Mouse (Mus musculus): Measurements from ENCODE around the gene Nedd9. TPM values are rescaled to one million over a fixed set of nuclear protein-coding genes. Genes with fewer than 3 reads are reported as not detected.

The Nedd9 gene
- polyA plus RNA-seq, 1 experiment from 2014 or later = 19.2 TPM

DNA sequence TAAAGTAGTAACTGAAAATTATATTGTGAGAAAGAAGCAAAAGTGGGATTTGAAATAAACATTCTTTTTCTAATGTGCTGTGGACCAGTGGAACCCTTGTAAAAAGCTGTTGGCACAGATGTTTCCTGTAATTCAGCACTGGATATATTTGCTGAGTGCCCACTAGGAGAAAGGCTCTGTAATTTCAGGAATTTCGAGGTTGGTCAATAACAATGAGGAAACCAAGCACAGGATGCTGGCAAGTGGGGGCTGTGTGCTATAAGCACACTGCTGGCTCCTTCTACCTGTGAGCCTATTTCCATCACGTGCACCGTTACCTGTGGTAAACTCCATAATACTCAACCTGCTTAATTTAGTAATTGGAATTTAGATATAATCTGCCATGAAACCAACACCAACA, 133.5 kb downstream of the Nedd9 start:
- Histone ChIP-seq H3K4me3 (no peak overlapping the region), H3K4me2 (no peak overlapping the region), H3K27me3 (no peaks in the 10 kb centered on the region), H3K4me1 (replicated peaks) (peaks cover 50% of the 10 kb centered on the region), H3K9ac (no peak overlapping the region), H3K27ac (no peak overlapping the region), H3K36me3 (no peaks in the 10 kb centered on the region), H3K9me3 (replicated peaks) (no peaks in the 10 kb centered on the region)
- ATAC-seq (replicated peaks; ENCODE audit: insufficient number of reproducible peaks, insufficient read depth, low FRiP score, low read depth) = no peak
- 62% methylated on average over 3 of the region's 3 CpGs for WGBS

DNA sequence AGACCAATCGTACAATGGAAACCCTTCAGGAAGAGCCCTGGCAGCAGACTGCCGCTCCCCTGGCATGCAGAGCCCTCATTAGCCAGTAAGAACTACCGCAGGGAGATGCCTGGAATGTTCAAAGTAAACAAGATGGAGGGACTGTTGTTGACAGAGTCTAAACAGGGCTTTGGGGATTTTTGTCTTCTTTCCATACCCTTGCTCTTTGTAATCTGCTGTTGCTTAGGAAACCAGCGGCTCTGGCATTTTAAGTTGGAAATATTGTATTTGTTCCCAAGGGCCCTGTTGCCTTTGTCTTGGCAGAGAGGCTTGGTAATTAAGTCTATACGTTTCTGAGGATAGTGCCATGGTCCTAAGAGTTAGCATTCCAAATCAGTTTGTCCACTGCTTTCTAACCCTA, 134.8 kb downstream of the Nedd9 start:
- no peak overlapping the region for H3K4me2 ChIP-seq
- 0 out of 2 replicates have a peak overlapping the region, but pooled peaks have one; percentile 17 for H3K27ac ChIP-seq
- H3K36me3 ChIP-seq = no peaks in the 10 kb centered on the region
- 49% methylated on average over 5 of the region's 5 CpGs for WGBS
- H3K9me3 ChIP-seq (replicated peaks) = no peaks in the 10 kb centered on the region
- H3K9ac ChIP-seq = no peak overlapping the region
- H3K27me3 ChIP-seq = no peaks in the 10 kb centered on the region
- ATAC-seq (replicated peaks; ENCODE audit: insufficient number of reproducible peaks, insufficient read depth, low FRiP score, low read depth) = no peak
- H3K4me3 ChIP-seq = no peak overlapping the region
- H3K4me1 ChIP-seq (replicated peaks) = peaks cover 54% of the 10 kb centered on the region

DNA sequence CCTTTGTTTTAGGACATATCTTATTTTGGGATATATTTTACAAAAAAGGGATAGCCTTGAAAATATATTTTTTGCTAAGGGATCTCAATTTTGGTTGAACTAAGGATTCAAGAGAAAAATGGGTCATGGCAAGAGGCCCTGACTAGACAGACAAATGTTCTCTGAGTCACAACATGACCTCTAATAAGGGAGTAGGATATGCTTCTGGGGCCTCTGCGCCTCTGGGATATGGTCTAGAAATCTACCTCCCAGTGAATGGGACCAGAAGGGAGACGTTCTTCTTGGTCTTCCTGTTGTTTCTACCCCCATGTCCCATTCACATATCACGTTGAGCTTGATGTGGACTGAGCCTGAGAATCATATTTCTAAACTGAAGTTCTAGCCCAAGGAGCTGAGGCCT, 136.6 kb downstream of the Nedd9 start:
- WGBS = 83% methylated on average over 3 of the region's 3 CpGs
- Histone ChIP-seq H3K27me3 (no peaks in the 10 kb centered on the region), H3K4me1 (replicated peaks) (peaks cover 53% of the 10 kb centered on the region)

DNA sequence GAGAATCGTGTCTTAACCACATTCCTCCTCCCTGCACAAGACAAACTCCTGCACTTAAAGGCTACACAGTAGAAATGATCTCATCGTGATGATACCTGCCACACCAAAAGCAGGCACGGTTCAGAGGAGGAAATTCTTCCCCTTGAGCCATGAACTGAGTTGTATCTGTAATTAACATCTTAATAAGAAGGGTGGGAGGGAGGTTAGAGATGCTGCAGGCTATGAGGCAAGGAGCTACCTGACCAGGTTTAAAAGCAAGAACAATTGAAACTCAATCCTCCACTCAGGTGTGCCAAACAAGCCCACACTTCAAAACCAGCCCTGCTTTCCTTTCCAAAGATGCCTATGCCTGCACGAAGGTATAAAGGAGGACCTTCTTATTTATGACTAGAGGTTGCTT, 137.4 kb downstream of the Nedd9 start:
- Histone ChIP-seq H3K27me3 (no peaks in the 10 kb centered on the region), H3K9me3 (replicated peaks) (no peaks in the 10 kb centered on the region), H3K9ac (no peak overlapping the region), H3K4me3 (no peak overlapping the region), H3K4me2 (no peak overlapping the region), H3K4me1 (replicated peaks) (peaks cover 56% of the 10 kb centered on the region), H3K27ac (no peak overlapping the region), H3K36me3 (no peaks in the 10 kb centered on the region)
- WGBS = 58% methylated on average over 4 of the region's 4 CpGs
- no peak for ATAC-seq (replicated peaks; ENCODE audit: insufficient number of reproducible peaks, insufficient read depth, low FRiP score, low read depth)

More for the DNA sequence above, 136.6 kb downstream of the Nedd9 start:
- no peaks in the 10 kb centered on the region for H3K36me3 ChIP-seq
- no peak overlapping the region for H3K27ac ChIP-seq
- H3K9me3 ChIP-seq (replicated peaks) = no peaks in the 10 kb centered on the region
- H3K9ac ChIP-seq = no peak overlapping the region
- H3K4me2 ChIP-seq = no peak overlapping the region
- no peak for ATAC-seq (replicated peaks; ENCODE audit: insufficient number of reproducible peaks, insufficient read depth, low FRiP score, low read depth)
- no peak overlapping the region for H3K4me3 ChIP-seq

DNA sequence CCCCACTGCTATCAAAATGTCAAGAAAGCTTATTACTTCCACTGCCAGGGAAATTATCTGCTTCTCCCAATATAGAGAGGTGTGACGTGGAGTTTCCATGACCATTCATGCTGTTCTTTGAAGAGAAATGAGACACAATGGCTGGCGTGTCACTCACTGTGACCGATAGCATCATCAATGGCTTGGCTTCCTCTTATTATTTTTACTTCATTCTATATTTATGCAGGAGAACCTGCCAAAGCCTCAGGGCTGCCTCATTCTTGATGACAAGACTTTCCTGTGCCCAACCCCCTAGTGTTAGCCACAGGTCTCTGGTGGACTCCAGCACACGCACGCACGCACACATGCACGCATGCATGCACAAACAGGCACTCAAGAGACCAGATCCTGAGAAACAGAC, 141.4 kb downstream of the Nedd9 start:
- H3K4me1 ChIP-seq (replicated peaks) = peaks cover 78% of the 10 kb centered on the region
- H3K27ac ChIP-seq = peak overlapping the region; percentile 84
- ATAC-seq (replicated peaks; ENCODE audit: insufficient number of reproducible peaks, insufficient read depth, low FRiP score, low read depth) = peak; percentile 73
- no peaks in the 10 kb centered on the region for H3K9me3 ChIP-seq (replicated peaks)
- 38% methylated on average over 7 of the region's 7 CpGs for WGBS
- H3K9ac ChIP-seq = no peak overlapping the region
- peak overlapping the region; percentile 34 for H3K4me2 ChIP-seq
- no peak overlapping the region for H3K4me3 ChIP-seq
- no peaks in the 10 kb centered on the region for H3K36me3 ChIP-seq
- H3K27me3 ChIP-seq = no peaks in the 10 kb centered on the region

DNA sequence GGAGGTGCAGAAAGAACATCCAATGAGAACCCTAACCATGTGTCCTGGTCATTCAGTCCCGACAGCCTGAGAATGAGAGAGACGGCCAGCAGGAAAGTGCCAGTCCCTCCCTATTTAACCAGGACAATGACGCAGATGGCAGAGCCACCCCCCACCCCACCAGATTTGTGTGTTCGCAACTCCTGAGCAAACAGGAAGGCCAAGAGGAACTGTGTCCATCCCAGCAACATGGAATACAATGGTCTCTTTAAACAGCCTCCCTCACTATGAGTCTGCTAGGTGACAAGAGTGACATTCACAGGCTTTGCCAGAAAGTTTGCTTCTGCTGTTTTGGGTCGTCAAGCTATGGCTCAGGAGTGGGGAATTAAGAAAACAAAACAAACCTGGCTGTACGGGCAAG, 141.9 kb downstream of the Nedd9 start:
- 40% methylated on average over 6 of the region's 6 CpGs for WGBS

DNA sequence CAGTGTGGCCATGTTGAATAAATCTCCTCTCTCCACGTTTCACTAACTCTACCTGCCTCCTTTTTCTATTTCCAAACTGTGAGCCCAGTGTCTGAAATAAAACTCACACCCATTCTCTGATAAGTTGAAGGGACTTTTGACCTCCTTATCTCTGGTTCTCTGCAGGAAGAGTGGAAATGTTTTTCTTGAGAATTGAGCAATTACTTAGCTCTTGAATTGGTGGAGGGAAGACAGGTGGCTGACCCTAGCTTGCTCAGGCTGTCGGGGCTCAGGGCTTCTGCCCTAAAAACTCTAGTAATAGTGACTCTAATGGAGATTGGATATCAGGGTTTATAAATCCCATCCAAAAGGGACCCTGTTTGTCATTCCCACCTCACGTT, 143.3 kb downstream of the Nedd9 start:
- ATAC-seq (replicated peaks; ENCODE audit: insufficient number of reproducible peaks, insufficient read depth, low FRiP score, low read depth) = no peak
- peaks cover 86% of the 10 kb centered on the region for H3K4me1 ChIP-seq (replicated peaks)
- H3K9me3 ChIP-seq (replicated peaks) = no peaks in the 10 kb centered on the region
- 59% methylated on average over 3 of the region's 3 CpGs for WGBS
- H3K4me3 ChIP-seq = no peak overlapping the region
- no peaks in the 10 kb centered on the region for H3K27me3 ChIP-seq
- H3K36me3 ChIP-seq = no peaks in the 10 kb centered on the region
- H3K4me2 ChIP-seq = no peak overlapping the region
- no peak overlapping the region for H3K9ac ChIP-seq
- no peak overlapping the region for H3K27ac ChIP-seq

More for the DNA sequence above, 141.9 kb downstream of the Nedd9 start:
- H3K27me3 ChIP-seq = no peaks in the 10 kb centered on the region
- H3K9ac ChIP-seq = no peak overlapping the region
- no peaks in the 10 kb centered on the region for H3K9me3 ChIP-seq (replicated peaks)
- peak overlapping the region; percentile 34 for H3K4me2 ChIP-seq
- ATAC-seq (replicated peaks; ENCODE audit: insufficient number of reproducible peaks, insufficient read depth, low FRiP score, low read depth) = peak; percentile 40
- H3K27ac ChIP-seq = peak overlapping the region; percentile 84
- no peak overlapping the region for H3K4me3 ChIP-seq
- H3K4me1 ChIP-seq (replicated peaks) = peaks cover 78% of the 10 kb centered on the region
- no peaks in the 10 kb centered on the region for H3K36me3 ChIP-seq

DNA sequence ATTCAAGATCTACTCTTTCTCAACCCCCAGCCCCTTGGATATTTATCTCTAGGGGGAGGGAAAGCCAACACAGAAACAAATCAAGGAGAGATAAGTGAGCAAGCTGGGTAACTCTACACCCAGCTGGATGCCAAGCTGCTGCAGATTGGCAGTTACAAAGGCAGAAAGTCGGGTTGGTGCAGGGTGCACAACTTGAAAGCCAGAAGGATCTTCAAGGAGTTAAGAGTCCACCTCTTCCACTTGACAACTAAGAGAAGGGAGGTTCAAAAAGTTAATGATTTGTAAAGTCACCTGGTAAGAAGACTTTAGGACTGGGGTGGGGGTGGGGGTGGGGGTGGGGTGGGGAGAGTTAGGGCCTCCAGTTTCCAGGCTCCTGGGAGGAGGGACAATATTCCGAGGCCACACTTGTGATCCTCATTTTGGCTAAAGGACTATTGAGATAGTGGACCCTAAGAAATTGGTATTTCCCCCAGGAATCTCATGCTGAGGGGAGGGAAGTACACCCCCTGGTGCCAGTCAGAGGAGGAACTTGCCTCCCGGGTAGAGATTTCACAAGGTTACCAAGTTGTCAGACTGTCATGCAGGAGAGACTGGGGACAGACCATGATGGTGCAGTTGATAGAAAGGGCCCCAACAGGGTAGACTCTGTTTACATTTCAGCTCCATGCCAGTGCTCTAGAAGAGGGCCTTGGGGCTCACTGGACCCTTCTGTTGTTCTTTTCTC, 143.8 kb downstream of the Nedd9 start:
- no peak for ATAC-seq (replicated peaks; ENCODE audit: insufficient number of reproducible peaks, insufficient read depth, low FRiP score, low read depth)
- Histone ChIP-seq H3K4me2 (no peak overlapping the region), H3K9me3 (replicated peaks) (no peaks in the 10 kb centered on the region), H3K4me3 (no peak overlapping the region), H3K4me1 (replicated peaks) (peaks cover 88% of the 10 kb centered on the region), H3K9ac (no peak overlapping the region), H3K27ac (no peak overlapping the region), H3K36me3 (no peaks in the 10 kb centered on the region), H3K27me3 (no peaks in the 10 kb centered on the region)
- 47% methylated on average over 3 of the region's 3 CpGs for WGBS

DNA sequence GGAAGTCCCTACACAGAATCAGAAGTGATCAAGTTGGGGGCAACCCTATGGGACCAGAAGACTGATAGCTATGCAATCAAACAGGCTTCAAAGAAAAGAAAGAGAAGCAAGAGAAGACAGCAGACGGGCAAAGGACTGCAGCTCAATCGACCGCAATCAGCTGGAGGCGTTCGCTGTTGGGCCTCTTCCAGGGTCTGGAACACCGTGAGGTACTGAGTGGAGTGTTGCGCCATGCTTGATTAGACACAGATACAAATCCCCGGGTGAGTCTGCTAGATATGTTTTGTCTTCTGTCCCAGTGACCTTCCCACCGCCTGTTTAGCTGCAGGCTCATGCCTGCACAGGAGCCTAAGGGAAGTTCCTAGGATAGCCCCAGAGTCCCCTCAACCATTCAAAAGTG, 145.7 kb downstream of the Nedd9 start:
- WGBS = 54% methylated on average over 9 of the region's 9 CpGs
- no peaks in the 10 kb centered on the region for H3K27me3 ChIP-seq
- H3K36me3 ChIP-seq = 0 out of 2 replicates have a peak, but pooled peaks cover 3% of the 10 kb centered on the region
- no peak overlapping the region for H3K4me3 ChIP-seq
- H3K9me3 ChIP-seq (replicated peaks) = no peaks in the 10 kb centered on the region
- peaks cover 88% of the 10 kb centered on the region for H3K4me1 ChIP-seq (replicated peaks)
- H3K27ac ChIP-seq = peak overlapping the region; percentile 11
- H3K4me2 ChIP-seq = no peak overlapping the region
- H3K9ac ChIP-seq = no peak overlapping the region
- ATAC-seq (replicated peaks; ENCODE audit: insufficient number of reproducible peaks, insufficient read depth, low FRiP score, low read depth) = no peak

DNA sequence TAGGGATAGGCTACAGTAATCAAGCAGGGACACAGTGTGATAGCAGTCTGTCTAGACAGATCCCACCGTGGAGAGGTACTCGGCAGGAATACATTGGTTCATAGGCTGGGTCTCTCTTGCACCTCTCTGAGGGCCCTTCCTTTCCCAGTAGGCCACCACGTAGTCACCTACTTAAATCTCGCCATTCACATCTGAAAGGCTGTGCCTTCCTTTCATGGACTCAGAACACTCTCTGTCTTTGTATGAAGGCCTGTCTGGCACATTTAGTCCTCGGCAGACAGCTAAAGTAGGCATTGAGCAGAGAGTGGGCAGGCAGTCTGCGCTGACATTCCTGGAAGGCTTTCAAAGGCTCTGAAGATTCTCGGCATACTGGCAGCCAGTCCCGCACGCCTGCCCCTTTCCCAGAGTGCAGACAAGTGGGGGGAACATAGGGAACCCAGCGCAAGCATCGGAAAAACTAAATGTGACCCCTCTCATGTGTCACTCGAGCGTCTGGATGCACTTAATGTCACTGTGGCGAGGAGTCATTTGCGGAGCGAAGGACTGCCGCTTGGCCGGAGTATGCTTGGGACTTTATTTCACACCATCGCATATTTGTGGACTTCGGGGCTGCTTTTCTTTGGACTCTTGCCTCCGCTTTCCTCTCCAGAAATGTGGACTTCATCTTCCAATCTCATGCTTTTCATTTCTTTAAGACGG, 147.4 kb downstream of the Nedd9 start:
- H3K9ac ChIP-seq = no peak overlapping the region
- 28% methylated on average over 22 of the region's 22 CpGs for WGBS
- no peak overlapping the region for H3K4me3 ChIP-seq
- 0 out of 2 replicates have a peak, but pooled peaks cover 3% of the 10 kb centered on the region for H3K36me3 ChIP-seq
- peak overlapping the region; percentile 92 for H3K27ac ChIP-seq
- ATAC-seq (replicated peaks; ENCODE audit: insufficient number of reproducible peaks, insufficient read depth, low FRiP score, low read depth) = peak; percentile 61
- H3K9me3 ChIP-seq (replicated peaks) = no peaks in the 10 kb centered on the region
- peak overlapping the region; percentile 46 for H3K4me2 ChIP-seq
- no peaks in the 10 kb centered on the region for H3K27me3 ChIP-seq
- peaks cover 89% of the 10 kb centered on the region for H3K4me1 ChIP-seq (replicated peaks)

DNA sequence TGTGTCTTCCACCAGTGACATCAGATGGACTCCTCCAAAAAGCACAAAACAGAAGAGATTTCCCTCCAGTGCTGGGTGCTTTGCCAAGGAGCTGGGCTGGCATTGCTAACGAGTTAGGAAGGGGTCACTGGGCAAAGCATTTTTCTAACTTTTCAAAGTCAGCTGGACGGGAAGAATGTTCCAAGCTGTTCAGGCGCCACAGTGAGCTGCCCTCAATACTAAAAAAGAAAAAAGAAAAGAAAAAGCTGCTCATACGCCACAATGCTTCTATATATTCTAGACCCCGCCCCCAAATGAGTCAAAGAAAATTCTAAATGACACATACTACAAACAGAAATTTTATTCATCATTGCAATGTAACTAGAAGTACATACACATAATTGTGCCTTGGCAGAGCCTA, 148.0 kb downstream of the Nedd9 start:
- 68% methylated on average over 5 of the region's 5 CpGs for WGBS
- H3K4me2 ChIP-seq = peak overlapping the region; percentile 46

More for the DNA sequence above, 148.0 kb downstream of the Nedd9 start:
- Histone ChIP-seq H3K36me3 (0 out of 2 replicates have a peak, but pooled peaks cover 3% of the 10 kb centered on the region), H3K4me3 (no peak overlapping the region), H3K4me1 (replicated peaks) (peaks cover 89% of the 10 kb centered on the region), H3K9me3 (replicated peaks) (no peaks in the 10 kb centered on the region), H3K9ac (0 out of 2 replicates have a peak overlapping the region, but pooled peaks have one; percentile 1), H3K27me3 (no peaks in the 10 kb centered on the region), H3K27ac (peak overlapping the region; percentile 92)
- no peak for ATAC-seq (replicated peaks; ENCODE audit: insufficient number of reproducible peaks, insufficient read depth, low FRiP score, low read depth)

Measured in heart, embryonic 15.5 days (tissue).